Mouse (Mus musculus): ENCODE data around the gene Tmem97. TPM values are rescaled to one million over a fixed set of nuclear protein-coding genes. Genes with fewer than 3 reads are reported as not detected.

Tmem97 gene
- total and polyA plus RNA-seq, 3 experiments, result 30.4 to 67.8 (median 65.1) TPM

DNA sequence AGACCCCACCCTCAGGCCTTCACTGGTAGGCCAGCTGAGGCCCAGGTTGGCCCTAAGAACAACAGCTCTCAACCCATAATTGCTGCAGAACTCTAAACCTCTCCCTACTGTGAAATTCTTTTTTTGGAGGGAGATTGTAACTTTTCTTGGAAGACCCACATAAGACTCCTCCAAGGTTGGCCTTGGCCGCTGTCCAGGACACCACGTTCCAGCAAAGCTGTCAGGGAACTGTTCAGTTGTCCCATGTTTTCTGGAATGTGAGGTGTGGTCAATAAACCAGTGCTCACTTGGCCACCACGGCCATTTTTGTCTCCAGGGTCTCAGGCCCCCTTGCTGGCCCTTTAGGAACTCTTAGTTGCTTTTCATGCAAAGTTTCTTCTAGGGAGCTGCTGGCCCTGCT lies 28.7 kb downstream of the Tmem97 start:
- no peak for DNase-seq (ENCODE audit: low spot score)
- Histone ChIP-seq H3K4me3 (ENCODE audit: low read depth, low read length) (no peak overlapping the region), H3K27me3 (ENCODE audit: insufficient read depth, low read length) (no peaks in the 10 kb centered on the region), H3K36me3 (replicated peaks) (peaks cover 96% of the 10 kb centered on the region), H3K4me1 (ENCODE audit: insufficient read depth, low read depth, low read length) (peaks cover 9% of the 10 kb centered on the region), H3K9me3 (replicated peaks) (no peaks in the 10 kb centered on the region)
- TF ChIP-seq POLR2AphosphoS5 (IDR thresholded peaks at IDR 0.05; ENCODE audit: insufficient replicate concordance, low read depth, low read length) (no peak), GATA1 (IDR thresholded peaks at IDR 0.05; ENCODE audit: borderline replicate concordance, low read length) (no peak), GATA2 (IDR thresholded peaks at IDR 0.05; ENCODE audit: borderline replicate concordance, low read depth, low read length) (no peak), CTCF (IDR thresholded peaks at IDR 0.05; ENCODE audit: low read depth, low read length) (no peak), TAL1 (conservative IDR thresholded peaks at IDR 0.05; ENCODE audit: low read depth, low read length) (no peak)
- no peak for ATAC-seq (ENCODE audit: extremely low read depth, insufficient number of reproducible peaks, low FRiP score, poor library complexity, severe bottlenecking)

DNA sequence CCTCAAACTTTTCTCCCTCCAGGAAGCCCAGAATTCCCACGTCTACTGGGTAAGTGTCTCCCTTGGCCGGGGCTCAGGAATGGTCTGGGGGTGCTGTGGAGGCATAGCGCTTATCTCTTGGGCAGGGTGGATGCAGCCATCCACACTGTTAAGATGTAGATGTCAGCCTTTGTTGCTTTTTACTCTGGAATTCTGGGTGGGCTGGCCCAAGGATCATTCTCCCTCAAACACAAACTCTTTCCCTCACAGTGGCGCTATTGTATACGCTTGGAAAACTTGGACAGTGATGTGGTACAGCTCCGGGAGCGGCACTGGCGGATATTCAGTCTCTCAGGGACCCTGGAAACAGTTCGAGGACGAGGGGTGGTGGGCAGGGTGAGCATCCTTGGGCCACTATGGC lies 31.6 kb downstream of the Tmem97 start:
- H3K4me3 ChIP-seq (ENCODE audit: low read depth, low read length), result no peak overlapping the region
- no peak for TF ChIP-seq POLR2AphosphoS5 (IDR thresholded peaks at IDR 0.05; ENCODE audit: insufficient replicate concordance, low read depth, low read length)
- no peak for TF ChIP-seq TAL1 (conservative IDR thresholded peaks at IDR 0.05; ENCODE audit: low read depth, low read length)
- TF ChIP-seq GATA1 (IDR thresholded peaks at IDR 0.05; ENCODE audit: borderline replicate concordance, low read length), result no peak
- no peak for TF ChIP-seq CTCF (IDR thresholded peaks at IDR 0.05; ENCODE audit: low read depth, low read length)
- TF ChIP-seq GATA2 (IDR thresholded peaks at IDR 0.05; ENCODE audit: borderline replicate concordance, low read depth, low read length), result no peak
- no peaks in the 10 kb centered on the region for H3K9me3 ChIP-seq (replicated peaks)
- no peak for ATAC-seq (ENCODE audit: extremely low read depth, insufficient number of reproducible peaks, low FRiP score, poor library complexity, severe bottlenecking)
- H3K4me1 ChIP-seq (ENCODE audit: insufficient read depth, low read depth, low read length), result peaks cover 21% of the 10 kb centered on the region
- no peaks in the 10 kb centered on the region for H3K27me3 ChIP-seq (ENCODE audit: insufficient read depth, low read length)
- no peak for DNase-seq (ENCODE audit: low spot score)
- peaks cover 95% of the 10 kb centered on the region for H3K36me3 ChIP-seq (replicated peaks)

DNA sequence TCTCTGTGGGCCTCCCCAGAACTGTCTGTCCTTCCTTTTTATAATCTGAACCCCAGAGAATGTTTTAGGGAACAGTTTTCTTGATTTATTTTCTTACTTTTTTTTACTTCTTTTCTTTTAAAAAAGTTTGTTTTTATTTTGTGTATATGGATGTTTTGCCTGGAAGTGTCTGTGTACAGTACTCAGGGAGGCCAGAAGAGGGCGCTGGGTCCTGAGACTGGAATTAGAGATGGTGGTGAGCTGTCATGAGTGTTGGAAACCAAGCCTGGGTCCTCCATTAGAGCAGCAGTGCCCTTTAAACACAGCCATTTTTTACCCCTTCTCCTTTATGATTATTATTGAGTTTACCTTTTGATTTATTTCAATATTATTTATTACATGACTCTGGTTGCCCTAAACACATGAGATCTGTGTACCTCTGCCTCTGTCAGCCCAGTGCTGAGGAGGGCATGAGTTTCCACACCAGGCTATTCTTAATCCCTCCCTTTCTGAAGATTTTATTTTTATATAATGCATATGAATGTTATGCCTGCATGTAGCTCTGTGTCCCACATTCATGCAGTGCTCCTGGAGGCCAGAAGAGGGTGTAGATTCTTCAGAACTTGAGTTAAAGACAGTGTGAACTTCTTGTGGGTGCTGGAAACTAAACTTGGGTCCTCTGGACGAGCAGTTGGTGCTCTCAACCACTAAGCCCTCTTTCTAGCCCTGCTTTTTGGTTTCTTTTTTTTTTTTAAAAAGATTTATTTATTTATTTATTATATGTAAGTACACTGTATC lies 34.8 kb downstream of the Tmem97 start:
- no peaks in the 10 kb centered on the region for H3K9me3 ChIP-seq (replicated peaks)
- no peak for TF ChIP-seq GATA1 (IDR thresholded peaks at IDR 0.05; ENCODE audit: borderline replicate concordance, low read length)
- TF ChIP-seq CTCF (IDR thresholded peaks at IDR 0.05; ENCODE audit: low read depth, low read length), result no peak
- TF ChIP-seq POLR2AphosphoS5 (IDR thresholded peaks at IDR 0.05; ENCODE audit: insufficient replicate concordance, low read depth, low read length), result no peak
- TF ChIP-seq TAL1 (conservative IDR thresholded peaks at IDR 0.05; ENCODE audit: low read depth, low read length), result no peak
- TF ChIP-seq GATA2 (IDR thresholded peaks at IDR 0.05; ENCODE audit: borderline replicate concordance, low read depth, low read length), result no peak
- peaks cover 37% of the 10 kb centered on the region for H3K4me1 ChIP-seq (ENCODE audit: insufficient read depth, low read depth, low read length)
- DNase-seq (ENCODE audit: low spot score) (no peak), ATAC-seq (ENCODE audit: extremely low read depth, insufficient number of reproducible peaks, low FRiP score, poor library complexity, severe bottlenecking) (no peak)
- peaks cover 70% of the 10 kb centered on the region for H3K36me3 ChIP-seq (replicated peaks)
- no peak overlapping the region for H3K4me3 ChIP-seq (ENCODE audit: low read depth, low read length)
- no peaks in the 10 kb centered on the region for H3K27me3 ChIP-seq (ENCODE audit: insufficient read depth, low read length)

DNA sequence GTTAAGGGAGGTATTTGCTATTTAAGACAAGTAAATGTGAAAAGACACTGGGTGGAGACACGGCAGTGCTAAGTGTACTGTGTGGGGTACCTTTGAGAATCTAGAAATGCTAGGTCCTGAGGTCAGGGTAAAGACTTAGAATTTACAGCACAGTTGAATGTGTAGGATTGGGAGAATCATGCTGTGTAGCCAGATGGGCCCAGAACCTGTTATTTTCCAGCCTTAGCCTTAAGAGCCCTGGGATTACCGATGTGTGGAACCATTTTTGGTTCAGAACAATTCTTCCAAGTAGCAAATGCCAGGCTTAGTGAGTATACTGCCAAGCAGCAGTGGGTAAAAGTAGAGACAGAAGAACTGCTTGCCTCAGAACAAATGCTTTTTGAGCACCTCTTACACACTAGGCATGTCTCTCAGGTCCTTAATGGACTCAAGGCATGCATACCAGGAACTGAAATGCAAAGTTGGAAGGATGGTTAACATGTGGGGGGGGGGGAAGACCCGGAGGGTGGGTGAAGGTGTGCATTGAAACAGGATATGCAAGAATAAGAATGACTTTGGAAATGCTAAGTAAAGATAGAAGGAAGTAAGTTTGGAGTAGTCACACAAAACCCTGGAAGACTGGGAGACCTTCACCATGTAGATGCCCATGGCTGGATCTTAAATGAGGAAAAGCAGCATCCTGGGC lies 37.3 kb downstream of the Tmem97 start:
- H3K27me3 ChIP-seq (ENCODE audit: insufficient read depth, low read length), result no peaks in the 10 kb centered on the region
- DNase-seq (ENCODE audit: low spot score), result no peak
- no peak for ATAC-seq (ENCODE audit: extremely low read depth, insufficient number of reproducible peaks, low FRiP score, poor library complexity, severe bottlenecking)
- H3K36me3 ChIP-seq (replicated peaks), result peaks cover 64% of the 10 kb centered on the region
- H3K9me3 ChIP-seq (replicated peaks), result no peaks in the 10 kb centered on the region
- peak overlapping the region; percentile 91 for H3K4me3 ChIP-seq (ENCODE audit: low read depth, low read length)
- peaks cover 36% of the 10 kb centered on the region for H3K4me1 ChIP-seq (ENCODE audit: insufficient read depth, low read depth, low read length)
- TF ChIP-seq TAL1 (conservative IDR thresholded peaks at IDR 0.05; ENCODE audit: low read depth, low read length) (no peak), GATA1 (IDR thresholded peaks at IDR 0.05; ENCODE audit: borderline replicate concordance, low read length) (no peak), CTCF (IDR thresholded peaks at IDR 0.05; ENCODE audit: low read depth, low read length) (no peak), POLR2AphosphoS5 (IDR thresholded peaks at IDR 0.05; ENCODE audit: insufficient replicate concordance, low read depth, low read length) (no peak), GATA2 (IDR thresholded peaks at IDR 0.05; ENCODE audit: borderline replicate concordance, low read depth, low read length) (no peak)

DNA sequence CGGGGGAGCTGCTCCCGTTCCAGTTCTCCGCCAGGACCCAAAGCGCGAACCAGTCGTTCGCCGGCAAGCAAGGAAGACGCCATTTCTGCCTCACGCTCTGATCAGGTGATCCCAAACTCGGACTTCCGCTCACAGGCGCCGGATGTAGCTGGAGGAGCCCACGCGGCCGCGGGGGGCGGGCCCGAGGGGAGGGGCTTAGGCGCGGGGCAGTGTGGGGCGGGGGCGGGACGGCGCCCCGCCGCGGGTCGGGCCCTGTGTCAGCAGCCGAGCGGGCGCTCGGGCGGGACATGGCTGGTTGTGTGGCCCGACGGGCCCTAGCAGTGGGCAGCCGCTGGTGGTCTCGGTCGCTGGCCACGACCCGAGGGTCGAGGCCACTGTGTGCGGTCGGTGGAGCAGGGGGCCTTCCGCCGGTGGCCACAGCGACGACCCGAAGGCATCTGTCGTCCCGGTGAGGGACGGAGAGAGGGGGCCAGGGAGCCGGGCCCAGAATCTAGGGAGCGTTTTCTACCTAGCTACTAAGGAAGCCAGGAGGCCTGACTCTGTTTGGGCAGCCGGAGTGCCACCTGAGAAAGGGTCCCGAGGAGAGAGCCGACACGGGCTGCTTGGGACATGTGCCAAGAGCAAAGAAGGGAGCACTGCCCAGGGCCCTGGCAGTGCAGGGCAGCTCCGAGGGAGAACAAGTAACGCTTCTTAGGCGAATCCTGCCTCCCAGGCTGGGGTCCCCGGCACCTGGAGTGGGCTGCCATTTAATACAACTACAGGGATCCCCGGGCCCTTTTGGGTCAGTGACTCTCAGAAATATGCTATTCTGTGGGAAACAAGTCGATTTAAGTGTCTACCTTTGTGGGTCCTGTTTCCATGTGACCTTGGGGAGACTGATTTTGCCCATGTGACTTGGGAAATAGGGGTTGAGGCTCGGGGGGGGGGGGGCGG lies 38.3 kb downstream of the Tmem97 start, which contains the start of the genes Tmem199 and Poldip2:
TSS of gene Tmem199 (minus strand) at position 148 of the 933 bp plus-strand sequence.
TSS of gene Poldip2 (plus strand) at position 169 of the 933 bp plus-strand sequence.
- no peaks in the 10 kb centered on the region for H3K27me3 ChIP-seq (ENCODE audit: insufficient read depth, low read length)
- H3K4me3 ChIP-seq (ENCODE audit: low read depth, low read length), result peak within 1 kb of the TSS; percentile 91
- H3K36me3 ChIP-seq (replicated peaks), result peaks cover 64% of the 10 kb centered on the region
- DNase-seq (ENCODE audit: low spot score), result peak; percentile 96
- peak; percentile 81 for ATAC-seq (ENCODE audit: extremely low read depth, insufficient number of reproducible peaks, low FRiP score, poor library complexity, severe bottlenecking)
- no peak for TF ChIP-seq GATA1 (IDR thresholded peaks at IDR 0.05; ENCODE audit: borderline replicate concordance, low read length)
- no peak for TF ChIP-seq TAL1 (conservative IDR thresholded peaks at IDR 0.05; ENCODE audit: low read depth, low read length)
- TF ChIP-seq CTCF (IDR thresholded peaks at IDR 0.05; ENCODE audit: low read depth, low read length), result no peak
- no peak for TF ChIP-seq GATA2 (IDR thresholded peaks at IDR 0.05; ENCODE audit: borderline replicate concordance, low read depth, low read length)
- no peak for TF ChIP-seq POLR2AphosphoS5 (IDR thresholded peaks at IDR 0.05; ENCODE audit: insufficient replicate concordance, low read depth, low read length)
- H3K9me3 ChIP-seq (replicated peaks), result no peaks in the 10 kb centered on the region
- H3K4me1 ChIP-seq (ENCODE audit: insufficient read depth, low read depth, low read length), result peaks cover 36% of the 10 kb centered on the region

Measured in G1E (cell line).